Mouse (Mus musculus) forebrain, embryonic 10.5 days (tissue): ENCODE results near the gene Bag3. TPM values are rescaled to one million over a fixed set of nuclear protein-coding genes. Genes with fewer than 3 reads are reported as not detected.

ENCODE experiments used
- microRNA-seq: library from miRNA; unstranded; fragments of <30 nt; microRNA quantifications from one replicate; pipeline ENCODE4, GENCODE M21; 2017
- polyA plus RNA-seq: library from polyadenylated mRNA; unstranded; fragments of >200 nt; fragmentation: Nextera tagmentation; extraction: Ambion mirVana; gene quantifications from 2 replicates; pipeline ENCODE4 v1.2.1, GENCODE M21; 2016

Bag3 gene
- polyA plus RNA-seq, 1 experiment from 2014 or later = 6.2 TPM

Small RNA genes within 50 kb of the gene (microRNA-seq; reads per million reads assigned to microRNA genes)
- not detected for gene Gm24365

Other genes with a start within 250 kb of the Bag3 start
- gene BC017158, start 225.4 kb upstream of the Bag3 start, polyA plus RNA-seq = 22.0 and 26.2 TPM in 2 replicates
- 4.8 and 5.9 TPM in 2 replicates for gene Rgs10, start 104.9 kb upstream of the Bag3 start, polyA plus RNA-seq
- gene Tial1, start 61.9 kb upstream of the Bag3 start, polyA plus RNA-seq = 27.1 and 27.8 TPM in 2 replicates
- gene Inpp5f, start 87.7 kb downstream of the Bag3 start, polyA plus RNA-seq = 40.3 and 46.3 TPM in 2 replicates
- gene Mcmbp, start 216.9 kb downstream of the Bag3 start, polyA plus RNA-seq = 75.3 and 82.2 TPM in 2 replicates
- 40.4 and 40.7 TPM in 2 replicates for gene Sec23ip, start 221.3 kb downstream of the Bag3 start, polyA plus RNA-seq